In genomic region chr6:134026264-134026663, GRCm38 (mm10) we compare ENCODE assay signal across 24 mouse cellular contexts.
"Had no signal": no experiment of that assay in that cellular context is flagged by ENCODE, and none has a peak within 500 bp of the region (broad histone marks: within the 10 kb centered on the region; RNA-seq: fewer than 3 reads in every experiment).

No protein-coding gene starts in this region.

- H3K4me3 ChIP-seq: heart, embryonic 10.5 days; heart, embryonic 12.5 days; hindbrain, embryonic 10.5 days; hindbrain, embryonic 12.5 days; intestine, embryonic 15.5 days; layer of hippocampus, adult 2 months; left cerebral cortex, adult 2 months; limb, embryonic 10.5 days; limb, embryonic 12.5 days; liver, embryonic 13.5 days; liver, embryonic 15.5 days had no signal

- DNase-seq: gastrocnemius, postnatal 14 days; gastrocnemius, postnatal 36 days; heart, postnatal 4 days; kidney, adult 18-20 months; kidney, adult 8-10 months; kidney, postnatal 25 days; kidney, postnatal 4 days; liver; liver, embryonic 13.5 days had no signal

- ATAC-seq: hindbrain, embryonic 16.5 days; inflammation-experienced regulatory T-cells, adult 6 months; intestine, embryonic 15.5 days; intestine, postnatal 0 days had no signal

- H3K27ac ChIP-seq: heart, embryonic 10.5 days; hindbrain, embryonic 10.5 days; hindbrain, embryonic 12.5 days; hindbrain, embryonic 14.5 days; intestine, embryonic 15.5 days; kidney, postnatal 0 days; layer of hippocampus, adult 2 months; left cerebral cortex, adult 2 months; limb, embryonic 10.5 days; limb, embryonic 12.5 days; liver, embryonic 13.5 days; liver, embryonic 15.5 days had no signal
